Comparison of ENCODE assay signal across 7 mouse cellular contexts in the genomic region with DNA sequence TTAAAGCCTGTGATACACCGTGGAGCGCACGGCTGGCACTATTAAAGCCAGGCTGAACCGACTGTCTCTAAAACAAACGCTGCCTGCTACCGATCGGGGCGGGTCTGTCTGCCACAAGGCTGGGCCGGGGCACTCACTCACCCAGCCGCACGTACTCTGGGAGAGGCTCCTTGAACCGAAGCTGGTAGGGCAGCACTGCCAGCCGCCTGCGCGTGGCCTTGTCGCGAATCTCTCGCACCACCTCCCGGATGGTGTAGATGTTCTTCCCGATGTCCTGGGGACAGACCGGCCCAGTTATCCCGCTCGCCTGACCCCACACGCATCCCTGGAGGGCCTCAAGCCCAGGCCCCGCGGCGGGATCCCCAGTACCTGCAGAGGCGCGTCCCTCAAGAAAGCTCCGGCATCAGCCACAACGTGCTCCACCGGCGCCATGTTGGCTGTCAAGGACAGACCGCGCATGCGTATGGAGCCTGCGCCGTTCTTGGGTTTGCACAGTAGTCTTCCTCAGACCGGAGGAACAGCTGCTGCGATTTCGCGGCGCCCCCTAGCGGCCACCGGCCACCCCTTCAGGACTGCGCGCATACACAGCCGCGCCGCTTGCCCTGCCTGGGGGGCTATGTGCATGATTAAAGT. TPM values are rescaled to one million over a fixed set of nuclear protein-coding genes. Genes with fewer than 3 reads are reported as not detected.
A peak's percentile ranks its signal among the peaks of the same experiment; 100 is the strongest.
DNase-seq lines count a peak whose midpoint lies in the region; ATAC-seq lines count a peak whose summit lies in the region.

A gene (minus strand): TSS at position 455 of the 633 bp plus-strand sequence.

- H3K27ac ChIP-seq in intestine, embryonic 16.5 days (ENCODE audit: low read length), result peak within 1 kb of the TSS; percentile 74
- H3K27ac ChIP-seq in midbrain, embryonic 11.5 days (ENCODE audit: low read depth, low read length), result no peak within 1 kb of the TSS

- H3K9ac ChIP-seq in intestine, embryonic 16.5 days (ENCODE audit: low read depth, low read length), result peak within 1 kb of the TSS; percentile 91
- H3K9ac ChIP-seq in midbrain, embryonic 11.5 days (ENCODE audit: low read length), result peak within 1 kb of the TSS; percentile 92

- peak; percentile 98 for DNase-seq in adrenal gland, adult 2 months
- DNase-seq in embryo, embryonic 11.5 days (ENCODE audit: low read depth, low spot score), result peak; percentile 97
- DNase-seq in gastrocnemius, postnatal 4 days (ENCODE audit: low spot score in 2 of 2), result peak; percentile 97 to 98
- DNase-seq in left cerebral cortex, postnatal 36 days (ENCODE audit: low spot score in 2 of 2), result peak; percentile 97 to 98
- peak; percentile 100 for DNase-seq in midbrain, embryonic 11.5 days (ENCODE audit: low spot score, missing footprints)
- peak; percentile 98 for DNase-seq in skeletal muscle tissue, adult 2 months (ENCODE audit: low read depth, low spot score)

- ATAC-seq in intestine, embryonic 16.5 days, result peak; percentile 99
- peak; percentile 99 for ATAC-seq in midbrain, embryonic 11.5 days (ENCODE audit: low FRiP score)

- WGBS in intestine, embryonic 16.5 days, result under 1% methylated on average over 50 of the region's 50 CpGs
- under 1% methylated on average over 48 of the region's 50 CpGs for WGBS in midbrain, embryonic 11.5 days

- H3K27me3 ChIP-seq in intestine, embryonic 16.5 days (replicated peaks; ENCODE audit: control insufficient read depth, insufficient read depth, low read length), result no peaks in the 10 kb centered on the region
- no peaks in the 10 kb centered on the region for H3K27me3 ChIP-seq in midbrain, embryonic 11.5 days (ENCODE audit: control insufficient read depth, insufficient read depth, low read length)

- H3K4me3 ChIP-seq in intestine, embryonic 16.5 days (ENCODE audit: low read length), result peak within 1 kb of the TSS; percentile 73
- H3K4me3 ChIP-seq in midbrain, embryonic 11.5 days (ENCODE audit: low read depth, low read length), result peak within 1 kb of the TSS; percentile 87

- peak within 1 kb of the TSS; percentile 73 for H3K4me2 ChIP-seq in intestine, embryonic 16.5 days (ENCODE audit: low read depth, low read length)
- peak within 1 kb of the TSS; percentile 78 for H3K4me2 ChIP-seq in midbrain, embryonic 11.5 days

- intact Hi-C loops in left cerebral cortex, postnatal 36 days (cut with DNase I), result loop anchor here (5.0 kb wide), 2 partner anchors 37 to 322 kb away; no protein-coding TSS in a partner anchor

- H3K9me3 ChIP-seq in intestine, embryonic 16.5 days (ENCODE audit: control insufficient read depth, low read length), result no peaks in the 10 kb centered on the region
- H3K9me3 ChIP-seq in midbrain, embryonic 11.5 days (ENCODE audit: control insufficient read depth, low read length), result no peaks in the 10 kb centered on the region

- H3K4me1 ChIP-seq in intestine, embryonic 16.5 days (ENCODE audit: control insufficient read depth, insufficient read depth, low read length), result peaks cover 10% of the 10 kb centered on the region
- peaks cover 7% of the 10 kb centered on the region; the same call in 1 of the 2 replicates for H3K4me1 ChIP-seq in midbrain, embryonic 11.5 days (ENCODE audit: control insufficient read depth, insufficient read depth, low read length)

- 0 out of 2 replicates have a peak, but pooled peaks cover 2% of the 10 kb centered on the region for H3K36me3 ChIP-seq in intestine, embryonic 16.5 days (ENCODE audit: control insufficient read depth, insufficient read depth, low read length)
- H3K36me3 ChIP-seq in midbrain, embryonic 11.5 days (ENCODE audit: control insufficient read depth, insufficient read depth, low read length), result peaks cover 10% of the 10 kb centered on the region

RNA-seq across cellular contexts. Expression of the gene that starts here (rescaled TPM):
- total RNA-seq in adrenal gland, adult 2 months (2021), result 10 to 100 TPM; 26.0 to 38.4 TPM
- 19.7 and 20.3 TPM in 2 replicates for polyA plus RNA-seq in adrenal gland, adult 2 months (2012; rRNA removed)
- 10 to 100 TPM; 25.8 to 30.0 TPM for total RNA-seq in gastrocnemius, postnatal 4 days (2021)
- 68.2 and 73.5 TPM in 2 replicates for polyA plus RNA-seq in intestine, embryonic 16.5 days (2015; fragmentation: Nextera tagmentation; extraction: Ambion mirVana)
- 10 to 100 TPM; 35.7 to 36.2 TPM for total RNA-seq in left cerebral cortex, postnatal 36 days (2021)
- 69.5 and 81.7 TPM in 2 replicates for polyA plus RNA-seq in midbrain, embryonic 11.5 days (2014; fragmentation: Nextera tagmentation; extraction: Ambion mirVana)
